Mouse (Mus musculus): ENCODE results near the gene Hdac7.

Gene Hdac7

DNA sequence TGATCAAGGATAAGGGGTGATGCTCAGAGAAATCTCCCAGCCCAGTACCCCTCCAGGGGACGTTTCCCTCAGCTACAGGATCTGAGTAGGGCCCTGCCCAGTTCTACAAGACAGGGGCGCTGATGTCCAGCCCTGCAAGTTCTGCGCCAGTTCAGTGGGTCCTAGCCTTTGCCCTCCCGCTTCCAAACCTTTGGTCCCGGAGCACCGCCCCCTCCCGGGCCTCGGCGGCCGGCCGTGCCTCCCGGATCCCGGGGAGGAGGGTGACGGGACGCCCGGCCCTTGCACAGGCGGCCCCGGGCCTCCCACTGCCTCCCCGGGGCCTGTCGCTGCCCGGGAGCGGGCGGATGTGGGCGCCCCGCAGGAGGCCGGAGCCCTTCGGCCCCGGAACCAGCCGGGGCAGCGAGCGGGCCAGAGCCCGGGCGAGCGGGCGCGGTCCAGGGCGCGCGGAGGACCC lies 13.5 kb downstream of the Hdac7 start:
- peak; percentile 61 for DNase-seq

DNA sequence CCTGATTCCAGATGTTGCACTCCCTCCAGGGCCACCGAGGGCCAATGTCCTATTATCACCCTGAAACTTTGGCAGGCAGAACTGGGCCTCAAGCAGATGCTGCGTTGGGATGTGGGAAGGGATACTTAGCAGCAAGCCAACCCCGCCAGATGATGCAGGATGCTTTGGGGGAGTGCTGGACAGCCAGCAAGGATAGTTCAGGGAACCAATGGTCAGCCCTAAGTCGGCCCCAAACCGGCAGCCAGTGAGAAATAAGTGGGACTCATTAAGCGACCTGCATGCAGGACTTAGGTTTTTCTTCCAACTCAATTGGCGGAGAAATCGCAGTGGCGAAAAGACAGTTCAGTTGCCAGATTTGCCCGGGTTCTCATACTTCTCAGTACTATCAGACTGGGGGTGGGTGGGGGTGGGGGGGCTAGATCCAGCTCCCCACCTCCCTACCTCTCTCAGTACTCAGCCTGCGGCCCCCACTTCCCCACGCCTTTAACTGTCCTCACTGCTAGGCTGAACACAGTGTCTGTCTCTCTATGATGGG lies 14.0 kb downstream of the Hdac7 start:
- DNase-seq = no peak

DNA sequence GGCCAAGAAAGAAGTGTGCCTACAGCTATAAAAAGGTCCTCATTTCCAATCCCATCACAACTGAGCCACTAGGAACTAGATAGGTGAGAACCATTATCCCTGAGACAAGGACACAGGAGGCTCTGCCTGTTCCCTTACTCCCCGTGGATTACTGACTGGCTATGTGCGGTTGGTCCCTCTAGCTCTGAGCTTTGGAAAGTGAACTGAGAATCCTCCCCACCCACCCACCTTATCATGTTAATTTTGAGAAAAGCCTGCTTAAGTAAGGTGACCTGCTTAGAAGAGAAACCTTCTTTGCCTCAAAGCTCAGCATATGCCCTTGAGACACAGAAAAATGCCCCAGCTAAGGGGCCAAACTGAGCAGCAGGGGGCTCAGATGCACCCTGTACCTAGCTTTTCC lies 14.9 kb downstream of the Hdac7 start:
- no peak for DNase-seq

DNA sequence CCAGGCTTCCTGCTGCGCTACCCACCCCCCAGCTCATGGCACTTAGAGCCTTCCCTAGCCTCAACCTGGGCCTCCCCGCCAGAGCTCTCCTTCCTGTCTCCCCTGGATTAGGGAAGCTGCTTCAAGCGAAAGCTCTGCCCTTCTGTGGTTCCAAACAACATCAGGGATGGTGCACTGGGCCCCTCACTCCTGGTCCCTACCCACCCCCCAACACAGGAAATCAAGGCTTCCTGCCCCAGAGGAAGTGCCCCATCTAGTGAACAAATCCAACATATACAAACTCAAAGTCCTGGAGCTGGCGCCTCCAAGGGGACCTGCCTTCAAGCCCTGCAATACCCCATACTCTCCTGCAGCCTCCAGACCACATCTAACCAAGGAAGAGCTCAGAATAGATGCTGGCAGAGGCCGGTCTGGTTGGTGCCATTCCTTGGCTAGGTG lies 15.4 kb downstream of the Hdac7 start:
- no peak for DNase-seq

DNA sequence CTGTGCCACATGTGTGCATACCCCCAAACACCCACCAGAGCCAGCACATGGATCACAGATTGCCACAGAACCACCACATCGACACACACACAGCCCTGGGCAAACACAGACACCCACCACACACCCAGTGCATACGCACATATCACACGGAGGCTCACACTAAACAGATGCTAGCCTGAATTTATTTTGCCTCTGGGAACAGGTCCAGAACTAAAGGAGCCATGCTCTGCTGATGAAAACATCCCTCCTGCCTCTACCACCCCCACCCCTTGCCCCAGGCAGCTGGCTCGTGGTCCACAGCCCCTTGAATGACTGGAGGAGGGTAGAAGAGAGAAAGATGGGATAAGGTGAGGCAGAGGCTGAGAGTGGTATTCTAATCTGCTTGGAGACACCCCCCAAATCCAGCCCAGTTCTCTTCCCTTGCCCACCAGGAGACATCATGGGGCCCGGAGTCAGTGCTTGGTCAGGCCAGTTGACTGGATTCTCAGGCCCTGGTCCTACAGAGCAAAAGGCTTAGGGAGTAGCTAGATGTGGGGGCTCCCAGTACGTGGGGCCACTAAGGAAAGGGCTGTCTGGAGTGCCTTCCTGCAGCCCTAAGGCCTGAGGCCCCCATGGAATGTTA lies 16.0 kb downstream of the Hdac7 start:
- peak; percentile 59 for DNase-seq

DNA sequence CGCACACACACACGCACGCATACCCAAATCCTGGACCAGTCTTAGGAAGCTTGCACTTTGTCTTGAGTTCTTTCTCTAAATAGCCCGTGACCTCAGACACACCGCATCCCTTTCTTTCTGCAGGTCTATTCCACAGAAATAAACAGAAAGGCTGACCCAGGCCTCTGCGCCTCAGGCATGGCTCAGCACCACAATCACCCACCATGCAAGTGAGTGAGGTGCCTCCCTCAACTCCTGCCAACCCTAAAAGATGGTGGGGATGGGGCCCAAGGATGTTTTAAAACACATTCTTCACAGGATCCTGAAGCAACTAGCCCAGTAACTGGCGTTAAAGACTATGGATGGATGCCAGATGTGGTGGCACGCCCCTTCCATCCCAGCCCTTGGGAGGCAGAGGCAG lies 16.9 kb downstream of the Hdac7 start:
- DNase-seq = no peak

DNA sequence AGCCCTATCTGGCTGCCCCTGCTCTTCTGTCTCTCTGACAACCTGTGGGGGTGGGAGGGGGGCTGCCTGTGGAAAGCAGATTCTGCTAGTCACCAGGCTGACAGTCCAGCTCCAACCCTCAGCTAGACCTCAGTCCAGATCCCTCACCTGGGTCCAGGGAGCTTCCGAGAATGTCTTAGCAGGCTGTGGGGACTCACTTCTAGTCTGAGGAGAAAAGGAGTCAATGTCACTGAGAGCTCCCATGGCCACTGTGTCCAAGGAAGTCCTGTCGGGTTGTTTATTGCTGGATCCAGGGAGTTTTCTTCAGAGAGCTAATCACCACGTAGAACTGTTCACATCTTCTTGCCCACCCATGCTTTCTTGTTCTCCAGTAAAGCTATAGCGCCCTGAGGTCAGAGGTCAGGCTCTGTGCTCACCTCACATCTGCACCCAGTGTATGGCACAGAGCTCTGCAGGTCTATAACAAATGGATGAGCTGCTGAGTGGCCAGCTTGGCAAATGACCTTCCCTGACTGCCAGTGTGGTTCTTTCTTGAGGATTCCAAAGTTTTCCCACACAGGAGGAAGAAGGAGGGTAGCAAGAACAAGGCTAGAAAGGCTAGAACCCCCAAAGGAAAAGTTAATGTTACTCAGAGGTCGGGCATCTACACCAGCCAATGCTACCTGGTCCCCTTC lies 17.6 kb downstream of the Hdac7 start:
- no peak for DNase-seq

DNA sequence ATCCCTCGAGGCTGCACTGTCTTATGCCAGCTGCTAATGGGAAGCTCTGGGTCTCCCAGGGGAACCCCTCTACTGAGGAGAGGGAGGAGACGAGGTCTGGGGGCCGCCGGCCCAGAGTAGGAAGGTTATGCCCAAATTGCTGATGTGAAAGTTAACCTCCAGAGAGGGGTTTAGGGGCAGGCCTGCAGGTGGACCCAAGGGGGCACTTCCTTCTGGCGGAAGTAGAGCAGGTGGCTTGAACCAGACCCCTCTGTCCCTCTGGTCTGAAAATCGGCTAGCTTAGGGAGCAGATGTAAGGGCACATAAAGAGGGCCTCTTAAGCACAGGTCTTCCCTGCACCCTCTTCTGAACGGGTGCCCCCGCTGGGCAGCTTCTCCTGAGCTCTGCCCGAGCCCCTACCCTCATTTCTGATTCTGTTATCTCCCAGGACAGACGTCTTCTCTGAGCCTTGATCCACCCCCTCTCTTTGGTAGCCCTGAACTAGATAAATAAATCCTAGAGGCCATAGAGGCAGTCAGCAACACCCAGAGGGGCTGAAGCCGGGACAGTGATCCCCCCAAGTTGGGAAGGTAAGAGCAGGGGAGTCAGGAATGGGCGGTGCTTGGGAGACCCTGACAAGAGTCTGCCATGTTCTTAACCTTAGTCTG lies 18.2 kb downstream of the Hdac7 start:
- DNase-seq = no peak

DNA sequence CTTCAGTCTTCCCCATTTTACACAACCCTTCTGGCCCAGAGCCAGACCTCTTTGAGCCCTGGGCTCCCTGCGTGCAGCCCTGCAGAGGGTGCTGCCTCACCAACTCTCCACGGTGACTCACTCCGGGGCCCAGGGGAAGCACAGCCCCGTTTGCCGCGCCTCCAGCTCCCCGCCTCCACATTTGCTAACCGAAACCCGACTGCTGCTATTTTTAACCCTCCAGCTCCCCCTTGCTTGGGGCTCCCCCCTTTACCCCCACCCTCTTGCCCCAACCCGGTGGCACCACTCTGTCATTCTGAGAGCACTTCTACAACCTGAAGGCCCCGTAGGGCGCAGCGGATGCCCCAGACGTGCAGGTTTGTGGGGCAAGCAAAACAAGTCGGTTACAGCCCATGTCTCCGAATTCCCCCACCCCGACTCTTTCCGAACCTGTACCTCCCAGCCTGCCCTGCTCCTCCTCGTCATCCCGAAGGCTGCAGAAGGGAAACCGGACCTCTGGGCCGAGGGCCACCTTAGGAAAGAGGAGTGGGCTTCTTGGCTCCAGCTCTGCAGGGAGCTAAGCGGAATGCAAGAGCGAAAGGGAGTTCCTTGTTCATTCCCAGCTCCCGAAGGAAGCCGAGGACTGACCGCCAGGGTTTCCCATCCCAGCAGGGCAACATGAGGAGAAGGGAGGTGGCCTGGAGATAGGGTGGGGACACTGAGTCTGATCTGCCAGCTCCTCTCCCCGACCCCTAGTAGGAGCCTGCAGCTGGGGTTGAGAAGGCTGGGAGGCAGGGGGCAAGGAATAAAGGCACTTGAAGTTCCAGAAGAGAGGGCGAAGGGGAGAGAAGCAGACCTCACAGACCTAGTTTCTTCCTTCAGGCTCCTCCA lies 19.0 kb downstream of the Hdac7 start:
- DNase-seq = peak; percentile 79

DNA sequence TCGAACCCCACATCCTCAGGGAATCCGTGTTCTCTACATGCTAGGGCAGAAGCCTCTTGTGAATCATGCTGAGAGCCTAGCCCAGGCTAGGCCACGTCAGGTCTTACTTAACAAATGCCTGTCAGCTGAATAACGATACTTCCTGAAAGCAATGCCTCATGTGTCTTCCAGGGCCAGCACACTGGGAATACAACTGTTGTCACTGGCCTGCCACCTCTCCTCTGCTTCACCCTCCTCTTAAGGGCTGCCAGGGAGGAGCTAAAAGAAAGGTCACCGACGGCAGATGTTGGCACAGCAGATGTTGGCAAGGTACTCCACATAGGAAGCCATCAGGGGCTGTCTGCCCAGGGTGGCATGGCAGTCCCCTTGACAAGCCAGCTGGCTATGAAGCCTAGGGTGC lies 20.3 kb downstream of the Hdac7 start:
- no peak for DNase-seq

DNA sequence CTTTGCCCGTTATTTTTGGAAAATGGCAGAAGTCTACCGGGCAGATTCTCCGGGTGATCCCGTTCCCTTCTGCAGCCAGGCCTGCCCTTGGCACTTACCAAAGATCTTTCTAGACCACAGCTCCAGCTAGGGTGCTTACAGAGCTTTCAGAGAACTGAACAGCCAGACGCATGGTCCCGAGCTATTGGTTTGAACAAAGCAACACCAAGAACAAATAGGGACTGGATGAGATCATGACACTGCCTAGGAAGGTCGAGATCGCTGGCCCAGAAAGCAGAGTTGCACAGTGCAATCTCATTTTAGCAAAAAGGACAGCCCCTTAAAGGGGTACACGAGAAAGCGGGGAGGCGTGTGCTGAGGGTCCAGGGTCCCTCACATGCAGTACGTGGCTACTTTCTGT lies 20.8 kb downstream of the Hdac7 start:
- no peak for DNase-seq

DNA sequence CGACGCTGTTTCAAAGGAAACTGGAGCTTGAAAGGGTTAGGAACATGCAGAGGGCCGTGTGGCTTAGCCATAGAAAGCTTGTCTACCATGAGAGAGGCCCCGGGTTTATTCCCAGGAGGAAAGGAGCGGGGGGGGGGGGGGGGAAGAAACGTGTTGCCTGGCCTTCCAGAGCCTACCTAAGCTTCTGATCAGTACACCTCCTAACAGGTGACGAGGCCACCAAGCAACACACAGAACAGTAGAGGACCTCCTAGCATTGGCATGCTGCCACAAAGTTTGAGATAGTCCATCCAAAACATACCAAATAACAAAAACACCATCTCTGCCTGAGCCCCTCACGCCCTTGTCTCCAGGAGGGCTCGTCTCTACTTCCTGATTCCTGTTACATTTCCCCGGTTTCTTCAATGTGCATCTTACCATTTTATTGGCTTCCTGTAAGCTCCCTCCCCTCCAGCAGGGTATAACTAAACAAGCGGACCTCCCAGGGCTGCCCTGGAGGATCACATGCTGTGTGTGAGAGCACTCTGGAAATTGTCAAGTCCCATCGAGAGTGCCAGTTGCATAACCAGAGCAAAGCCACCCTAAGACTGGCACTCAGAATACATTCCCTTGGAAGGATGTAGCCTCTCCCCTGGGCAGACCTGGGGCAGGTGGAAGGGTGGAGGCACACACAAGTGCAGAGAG lies 21.6 kb downstream of the Hdac7 start:
- DNase-seq = no peak

DNA sequence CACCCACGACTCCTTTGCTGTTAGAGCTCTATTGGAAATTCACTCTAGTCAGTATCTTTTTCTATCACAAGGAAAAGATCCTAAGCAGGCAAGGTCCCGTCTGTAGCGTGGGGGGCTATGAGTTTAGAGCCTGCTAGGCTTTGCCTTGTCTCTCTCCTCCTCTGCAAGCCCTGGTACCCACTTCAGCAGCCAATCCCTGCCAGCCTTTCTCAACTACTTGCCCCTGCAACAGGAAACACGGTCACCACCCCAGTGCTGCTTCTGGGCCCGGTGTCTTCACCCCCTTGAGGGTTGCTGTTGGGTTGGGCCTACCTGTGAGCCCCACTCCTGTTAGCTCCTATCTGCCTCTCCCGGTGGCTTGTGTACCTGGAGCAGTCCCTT lies 22.3 kb downstream of the Hdac7 start:
- no peak for DNase-seq

DNA sequence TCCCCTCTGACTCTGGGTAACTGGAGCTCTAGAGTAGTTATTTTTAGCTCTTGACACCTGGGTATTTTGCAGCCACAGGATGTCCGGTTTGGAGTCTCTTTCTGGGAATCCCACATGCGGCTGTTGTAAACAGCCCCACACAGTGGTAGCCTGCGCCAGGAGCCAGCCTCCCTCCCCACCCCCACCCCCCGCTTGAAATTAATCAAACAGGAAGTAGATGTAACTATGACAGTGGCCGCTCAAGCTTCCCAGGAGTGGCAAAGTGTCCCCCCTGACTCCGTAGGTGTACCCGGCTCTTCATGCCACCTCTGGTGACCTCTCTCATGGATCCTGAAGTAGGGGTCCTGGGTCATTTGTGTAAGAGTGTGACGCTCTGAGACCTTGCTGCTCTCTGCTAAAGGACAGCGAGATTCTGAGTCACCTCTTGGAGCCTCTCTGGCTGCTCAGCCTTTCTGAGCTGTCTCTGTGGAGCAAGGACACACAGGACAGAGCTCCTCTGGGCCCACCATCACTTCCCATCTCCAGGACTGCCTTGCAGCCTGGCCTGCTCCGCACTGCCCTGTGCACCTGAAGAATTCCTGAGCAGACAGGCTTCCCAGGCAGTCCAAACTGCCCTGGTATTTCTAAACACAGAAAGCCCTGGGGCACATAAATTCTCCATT lies 22.9 kb downstream of the Hdac7 start:
- no peak for DNase-seq

DNA sequence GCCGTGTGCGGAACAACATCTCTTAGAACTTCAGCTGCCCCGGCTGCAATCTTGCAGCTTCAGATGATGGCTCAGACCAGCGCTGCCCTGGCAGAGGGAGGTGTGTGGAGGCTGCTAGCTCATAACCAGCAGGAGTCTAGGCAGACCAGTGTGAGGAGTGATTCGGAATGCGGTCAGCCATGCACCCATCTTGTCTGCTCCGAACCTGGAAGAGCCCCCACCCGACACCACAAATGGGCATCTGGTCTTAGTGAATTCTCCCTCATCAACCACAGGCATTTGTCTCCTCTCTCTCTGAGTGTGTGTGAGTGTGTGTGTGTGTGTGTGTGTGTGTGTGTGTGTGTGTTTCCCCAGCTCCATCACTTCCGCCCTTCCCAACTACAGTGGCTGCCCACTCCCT lies 24.4 kb downstream of the Hdac7 start:
- no peak for DNase-seq

DNA sequence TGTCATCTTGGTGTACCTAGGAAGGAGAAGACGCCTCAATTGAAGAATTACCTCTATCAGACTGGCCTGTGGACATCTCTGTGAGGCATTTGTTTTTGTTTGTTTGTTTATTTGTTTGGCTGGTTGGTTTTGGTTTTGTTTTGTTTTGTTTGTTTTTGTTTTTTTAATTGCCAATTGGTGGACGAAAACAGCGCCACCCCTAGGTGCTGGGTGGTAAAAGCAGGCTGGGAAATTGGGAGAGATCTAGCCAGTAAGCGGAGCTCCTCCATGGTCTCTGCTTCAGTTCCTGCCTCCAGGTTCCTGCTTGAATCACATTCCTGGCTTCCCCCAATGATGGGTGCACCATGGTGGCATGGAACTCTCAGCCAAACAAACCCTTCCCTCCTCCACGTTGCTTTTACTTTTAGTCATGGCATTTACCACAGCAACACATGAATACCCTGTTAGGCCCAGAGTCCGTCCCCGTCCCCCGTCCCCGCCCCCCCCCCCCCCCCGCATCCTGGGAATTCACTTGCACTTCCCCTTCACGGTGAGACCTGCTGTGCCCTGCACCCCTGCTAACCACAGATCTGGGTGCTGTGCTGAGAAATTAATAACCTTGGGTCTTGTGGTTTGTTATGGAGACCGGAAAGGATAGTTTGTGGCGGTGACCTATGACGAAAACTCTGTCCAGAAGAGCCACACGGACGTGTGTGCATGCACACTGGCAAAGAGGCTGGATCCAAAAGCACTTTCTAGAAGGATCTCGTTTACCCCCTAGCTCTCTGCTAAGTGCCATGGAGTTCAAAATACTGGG lies 27.9 kb downstream of the Hdac7 start:
- DNase-seq = no peak

DNA sequence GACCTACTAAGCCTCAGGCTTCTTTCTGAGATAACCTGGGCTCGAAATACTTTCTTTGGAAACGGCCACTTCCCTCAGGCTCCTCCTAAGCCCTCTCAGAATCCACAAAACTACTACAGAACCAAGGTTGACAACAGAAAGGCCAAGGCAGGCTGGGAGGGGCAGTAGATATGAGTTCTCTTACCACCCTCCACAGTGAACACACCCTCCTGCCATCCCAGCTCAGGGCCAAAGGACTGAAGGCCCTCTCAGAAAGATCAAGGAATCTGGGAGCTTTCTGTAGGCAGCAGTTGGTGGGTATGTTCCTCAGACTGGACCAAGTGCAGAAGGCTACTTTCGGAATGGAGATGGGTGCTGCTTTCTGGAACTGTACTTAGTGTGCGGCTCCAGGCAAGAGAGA lies 29.0 kb downstream of the Hdac7 start:
- no peak for DNase-seq

DNA sequence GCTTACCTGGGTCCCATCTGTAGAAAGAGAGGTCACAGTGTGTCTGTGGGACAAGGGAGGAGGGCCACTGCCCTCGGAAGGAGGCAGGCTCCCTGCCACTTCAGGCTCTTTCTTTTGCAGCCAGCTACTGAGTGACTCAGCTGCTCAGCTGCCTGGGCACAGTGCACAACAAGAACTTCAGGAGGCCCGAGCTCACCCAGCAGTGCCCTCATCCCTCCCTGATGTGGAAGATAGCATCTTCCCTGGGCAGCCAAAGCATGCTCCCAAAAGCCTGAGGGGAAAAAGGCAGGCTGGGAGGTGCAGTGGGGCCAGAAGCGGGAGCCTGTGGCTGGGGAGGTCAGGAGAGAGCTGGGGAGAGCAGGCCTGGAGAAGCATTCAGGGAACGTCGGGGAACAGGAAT lies 29.6 kb downstream of the Hdac7 start:
- no peak for DNase-seq

DNA sequence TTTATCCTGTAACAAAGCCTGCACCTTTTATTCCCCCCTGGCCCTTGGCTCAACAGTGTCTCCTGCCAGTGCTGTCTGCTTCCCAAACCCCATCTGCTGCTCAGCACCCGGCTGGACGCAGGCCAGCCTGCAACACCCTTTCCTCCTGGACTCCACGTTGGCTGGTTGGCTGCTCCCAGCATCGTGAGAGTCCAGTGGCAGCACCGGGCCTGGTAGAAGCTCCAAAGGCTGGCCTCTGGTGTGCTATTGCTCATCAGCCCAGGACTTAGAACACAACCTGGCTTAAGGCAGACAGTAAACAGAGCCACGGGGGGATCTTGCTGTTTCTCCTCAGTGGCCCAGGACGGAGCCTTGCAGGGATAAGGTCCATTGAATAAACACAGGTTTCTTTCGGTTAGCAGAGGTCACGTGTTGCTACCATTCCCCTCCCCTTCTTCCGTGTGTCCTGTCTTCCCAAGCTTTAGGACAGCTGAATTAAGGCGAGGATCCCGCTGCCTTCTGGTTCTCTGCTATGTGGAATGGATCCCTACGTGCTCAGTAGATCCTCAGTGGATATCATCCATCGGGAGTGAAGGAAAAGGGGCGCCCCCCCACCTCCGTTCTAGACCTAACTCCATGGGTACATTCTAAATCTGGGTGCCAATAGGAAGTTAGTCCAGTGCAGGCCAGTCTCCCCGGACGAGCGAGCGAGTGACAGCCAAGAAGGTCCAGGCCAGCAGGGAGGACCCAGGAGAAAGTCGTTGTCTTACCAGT lies 30.7 kb downstream of the Hdac7 start:
- DNase-seq = no peak

DNA sequence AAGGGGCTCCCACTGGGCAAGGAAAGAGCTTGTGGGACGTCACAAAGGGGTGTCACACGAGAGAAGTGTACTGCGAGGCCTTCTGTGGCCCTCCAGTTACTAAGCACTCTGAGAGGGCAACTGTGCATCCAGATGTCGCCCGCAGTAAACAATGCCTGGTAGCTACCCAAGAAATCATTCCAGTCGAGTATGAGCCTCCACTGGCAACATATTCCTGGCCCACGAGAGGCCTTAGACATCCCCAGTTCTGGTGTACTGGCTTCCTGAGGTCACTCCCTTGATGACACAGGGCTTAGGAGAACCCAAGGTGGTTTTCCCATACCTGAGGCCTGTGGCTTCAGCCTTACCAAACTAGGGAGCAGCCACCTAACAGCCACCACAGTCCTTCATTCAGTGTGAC lies 31.4 kb downstream of the Hdac7 start:
- no peak for DNase-seq
